Mouse (Mus musculus) telencephalon, adult 2 months (tissue): ENCODE measurements around the gene Lmo7.

Experiments
- DNase-seq: peaks from one replicate; pipeline ENCODE4 v3.0.0-alpha.2; 2011; ENCODE audit warnings: low read depth, low spot score

Gene Lmo7

DNA sequence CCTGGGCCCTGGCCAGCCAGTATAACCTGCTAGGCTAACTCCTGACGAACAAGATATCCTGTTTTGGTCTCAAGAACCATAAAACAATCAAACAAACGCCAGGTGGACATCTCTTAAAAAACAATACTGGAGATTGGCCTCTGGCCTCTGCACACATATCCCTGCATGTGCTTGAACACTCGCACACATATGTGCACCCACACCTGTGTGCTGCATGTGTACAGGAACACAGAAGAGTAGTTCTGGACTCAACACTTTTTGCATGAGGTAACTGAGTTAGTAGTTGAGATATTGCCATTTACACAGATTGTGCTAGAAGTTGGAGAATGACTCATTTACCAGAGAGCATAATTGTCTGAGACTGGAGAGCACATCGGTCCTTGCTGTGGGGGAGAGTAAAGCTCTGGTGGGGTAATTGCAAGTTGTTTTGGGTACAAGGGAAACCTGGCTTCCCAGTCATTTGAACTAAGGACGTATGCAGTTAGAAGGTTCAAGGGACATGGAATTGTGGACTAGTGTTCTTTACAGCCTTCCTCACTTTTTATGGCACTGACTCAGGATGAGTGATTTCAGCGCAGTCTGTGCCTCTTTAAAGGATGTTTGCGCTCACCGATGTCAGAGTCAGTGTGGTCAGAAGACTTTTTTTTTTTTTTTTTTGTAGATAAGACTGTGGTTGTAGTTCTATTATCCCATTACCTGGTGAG, 148.7 kb downstream of the Lmo7 start:
- DNase-seq, result no peak

- no peak for DNase-seq
Measured at GRCm38 (mm10) chr14:101879050-101879694, 149.4 kb downstream of the Lmo7 start.

- no peak for DNase-seq
Measured at GRCm38 (mm10) chr14:101882966-101883365, 153.2 kb downstream of the Lmo7 start.

DNA sequence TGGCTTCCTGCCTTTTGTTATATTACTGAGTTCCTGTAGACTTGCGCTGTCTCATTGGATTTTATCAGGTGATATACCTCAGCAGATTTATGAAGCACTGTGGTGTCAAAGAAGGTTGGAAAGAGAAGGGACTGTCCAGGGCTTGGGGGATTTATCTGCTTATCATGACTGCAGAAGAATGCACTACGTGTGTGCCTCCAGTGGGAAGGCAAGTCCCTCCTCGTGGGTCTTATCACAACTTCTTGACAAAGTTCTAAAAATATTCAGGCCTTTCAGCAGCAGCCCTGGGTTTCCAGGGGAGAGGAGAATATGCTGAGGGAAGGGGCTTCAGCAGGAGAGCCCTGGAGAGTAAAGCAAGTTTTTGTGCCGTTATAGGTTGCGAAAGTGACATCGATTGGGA, 154.0 kb downstream of the Lmo7 start:
- no peak for DNase-seq

GRCm38 (mm10) chr14:101886320-101886719, 156.6 kb downstream of the Lmo7 start:
- DNase-seq, result no peak

DNA sequence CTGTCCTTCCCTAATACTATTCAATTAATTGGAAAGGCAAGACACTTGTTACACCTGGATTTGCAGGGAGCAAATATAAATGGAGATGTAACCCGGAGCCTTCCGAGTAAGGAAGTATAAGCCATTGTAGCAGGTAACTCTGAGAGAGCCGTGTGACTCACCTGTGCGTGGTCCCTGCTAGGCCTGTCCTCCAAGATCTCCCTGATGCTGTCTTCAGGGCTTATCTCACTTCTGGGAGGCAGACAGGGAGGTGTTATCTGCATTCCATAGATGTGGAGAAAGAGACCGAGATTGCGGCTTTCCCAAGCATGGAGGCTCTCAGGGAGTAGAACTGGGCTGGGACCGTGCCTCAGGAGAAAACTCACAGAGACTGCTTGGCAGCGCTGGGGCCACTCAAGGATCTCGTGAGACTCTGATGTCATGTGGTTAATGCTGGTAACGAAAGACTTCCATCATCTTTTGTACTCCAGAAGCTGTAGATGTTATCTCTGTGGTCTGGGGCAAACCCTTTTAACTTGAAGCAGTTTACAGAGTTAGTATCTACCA, 162.2 kb downstream of the Lmo7 start:
- no peak for DNase-seq

DNA sequence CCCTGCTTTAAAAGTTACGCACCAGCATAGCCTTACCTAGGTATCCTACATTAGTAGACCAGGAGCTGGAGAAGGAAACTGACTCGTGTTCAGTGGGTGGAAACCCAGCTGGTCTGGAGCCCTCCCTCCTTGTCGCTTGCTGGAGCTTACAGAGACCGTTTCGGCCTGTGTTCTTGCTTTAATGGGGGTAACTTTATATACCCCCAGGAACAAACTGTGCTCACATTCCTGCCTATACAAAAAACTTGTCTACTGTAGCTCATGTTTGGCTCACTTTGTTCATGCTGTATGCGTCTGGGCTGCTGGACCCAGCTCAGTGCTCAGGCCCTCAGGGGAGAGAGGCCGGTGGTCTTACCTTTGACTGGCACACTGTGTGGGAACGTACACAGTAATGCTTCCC, 162.7 kb downstream of the Lmo7 start:
- no peak for DNase-seq

DNA sequence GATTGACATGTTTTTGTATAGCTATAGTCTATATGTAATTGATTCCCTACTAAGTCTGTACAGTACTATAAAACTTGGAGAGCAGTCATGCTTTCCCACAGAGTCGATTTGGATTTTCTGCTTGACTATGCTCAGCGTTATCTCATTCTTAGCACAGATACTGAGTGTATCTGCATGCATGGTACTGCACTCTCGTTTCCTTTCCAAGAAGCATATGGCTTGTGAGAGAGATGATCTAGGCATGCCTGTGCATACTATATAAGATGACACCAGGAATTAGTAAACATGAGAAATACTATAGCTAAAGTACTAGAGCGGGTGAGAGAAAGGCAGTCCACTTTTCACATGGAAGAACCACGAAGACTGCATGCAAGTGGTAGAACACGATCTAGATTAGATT, 163.5 kb downstream of the Lmo7 start:
- no peak for DNase-seq

DNA sequence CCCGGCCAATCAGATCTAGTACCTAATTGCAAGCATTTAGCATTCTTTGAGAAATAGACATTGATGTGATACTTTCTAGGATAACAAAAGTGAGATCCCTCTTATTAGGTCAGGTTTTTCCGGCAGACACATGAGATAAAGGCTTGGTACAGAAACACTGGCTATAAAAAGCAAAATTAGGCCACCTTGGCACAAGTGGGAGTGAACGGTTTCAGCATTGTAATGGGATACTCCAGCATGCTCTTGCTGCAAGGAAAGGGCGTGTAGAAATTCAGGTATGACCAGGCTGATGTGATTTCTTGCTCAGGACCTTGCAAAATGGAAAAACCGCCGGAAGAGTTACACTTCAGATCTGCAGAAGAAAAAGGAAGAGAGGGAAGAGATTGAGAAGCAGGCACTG, 168.5 kb downstream of the Lmo7 start:
- DNase-seq, result no peak

DNA sequence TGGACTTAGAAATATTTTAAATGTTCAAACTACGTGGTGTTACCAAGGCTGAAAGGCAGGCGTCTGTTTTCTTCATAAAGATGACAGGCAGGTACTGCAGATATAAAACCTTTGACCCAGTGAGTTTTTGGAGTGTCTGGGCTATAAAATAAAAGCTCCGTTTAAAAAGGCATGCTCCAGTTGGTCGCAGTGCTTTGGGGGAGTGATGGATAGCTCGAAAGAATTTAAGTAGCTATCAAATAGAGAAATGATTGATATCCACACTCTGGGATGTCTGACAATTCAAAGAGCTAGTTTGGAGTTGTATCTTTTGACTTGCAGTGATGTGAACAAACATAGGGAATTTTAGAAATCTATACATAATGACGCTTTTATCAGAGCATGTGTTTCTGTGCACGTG, 171.7 kb downstream of the Lmo7 start:
- DNase-seq, result no peak

GRCm38 (mm10) chr14:101901976-101902375, 172.2 kb downstream of the Lmo7 start:
- DNase-seq, result no peak

- no peak for DNase-seq
Measured at GRCm38 (mm10) chr14:101903722-101904121, 174.0 kb downstream of the Lmo7 start.

GRCm38 (mm10) chr14:101911983-101912382, 182.2 kb downstream of the Lmo7 start:
- DNase-seq, result no peak

DNA sequence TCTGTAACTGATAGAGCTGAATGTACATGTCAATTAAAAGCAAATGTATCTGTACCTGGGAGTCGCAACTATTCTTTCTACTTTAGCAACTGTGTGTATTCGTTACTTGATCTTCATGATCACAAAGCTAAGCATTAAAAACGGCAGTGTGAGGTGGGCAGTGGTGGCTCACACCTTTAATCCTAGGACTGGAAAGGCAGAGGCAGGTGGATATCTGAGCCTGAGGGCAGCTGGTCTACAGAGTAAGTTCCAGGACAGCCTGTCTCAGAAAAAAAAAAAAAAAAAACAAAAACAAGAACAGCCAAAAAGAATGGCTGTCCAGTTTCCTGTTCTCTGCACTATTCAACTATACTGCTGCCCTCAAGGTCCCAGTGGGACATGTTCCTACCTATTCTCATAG, 182.6 kb downstream of the Lmo7 start:
- no peak for DNase-seq

DNA sequence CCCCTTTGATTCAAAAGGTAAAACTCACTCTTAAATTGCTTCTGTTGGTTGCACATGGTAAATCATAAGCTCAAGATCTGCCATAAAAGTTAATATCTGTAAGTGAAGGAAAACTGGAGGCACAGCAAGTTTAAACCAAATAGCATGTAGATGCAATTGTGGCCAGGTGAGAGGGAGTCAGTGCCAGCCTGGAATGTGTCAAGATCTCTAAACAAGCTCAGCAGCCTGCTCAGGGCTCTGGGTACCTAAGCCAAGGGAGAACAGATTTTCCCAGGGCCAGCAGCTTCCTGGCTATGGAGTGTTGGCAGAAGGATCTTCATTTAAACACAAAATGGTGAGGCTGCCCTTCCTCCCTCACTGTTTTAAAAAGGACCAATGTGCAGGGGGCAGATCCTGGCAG, 184.6 kb downstream of the Lmo7 start:
- no peak for DNase-seq

DNA sequence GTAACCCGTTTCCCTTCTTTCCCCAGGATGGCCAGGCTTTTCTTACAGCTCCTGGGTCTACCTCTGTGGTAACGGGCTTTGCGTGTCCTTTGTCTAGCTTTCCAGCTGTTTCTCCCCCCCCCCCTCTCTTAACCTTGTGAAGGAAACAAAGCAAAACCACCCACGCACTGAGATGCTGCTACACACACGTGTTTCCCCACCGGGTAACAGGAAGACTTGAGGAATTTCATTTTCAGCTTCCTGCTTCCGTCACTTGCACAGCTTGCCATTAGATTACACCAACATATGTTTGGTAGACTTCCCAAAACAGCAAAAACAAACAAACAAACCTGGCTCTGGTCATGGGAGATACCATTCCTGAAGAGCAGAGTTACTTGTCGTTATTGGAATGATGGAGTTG, 186.1 kb downstream of the Lmo7 start:
- DNase-seq, result no peak

DNA sequence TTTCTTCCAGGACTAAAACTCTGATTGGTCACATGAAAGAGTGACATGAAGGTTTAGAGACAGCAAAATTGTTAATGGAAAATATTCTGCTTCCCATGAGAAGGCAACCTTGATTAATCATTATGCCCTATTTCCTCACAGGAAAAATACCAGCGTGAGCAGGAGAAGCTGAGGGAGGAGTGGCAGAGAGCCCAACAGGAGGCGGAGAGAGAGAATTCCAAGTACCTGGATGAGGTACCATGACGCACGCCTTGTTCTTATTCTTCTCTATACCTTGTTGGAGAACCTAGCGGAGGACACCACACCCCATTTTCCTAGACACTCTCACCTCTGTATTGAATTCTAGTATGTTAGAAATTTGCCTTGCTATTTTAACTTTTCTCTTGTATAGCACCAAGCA, 188.7 kb downstream of the Lmo7 start:
- no peak for DNase-seq

- DNase-seq, result no peak
Measured at GRCm38 (mm10) chr14:101927646-101928244, 198.0 kb downstream of the Lmo7 start.

DNA sequence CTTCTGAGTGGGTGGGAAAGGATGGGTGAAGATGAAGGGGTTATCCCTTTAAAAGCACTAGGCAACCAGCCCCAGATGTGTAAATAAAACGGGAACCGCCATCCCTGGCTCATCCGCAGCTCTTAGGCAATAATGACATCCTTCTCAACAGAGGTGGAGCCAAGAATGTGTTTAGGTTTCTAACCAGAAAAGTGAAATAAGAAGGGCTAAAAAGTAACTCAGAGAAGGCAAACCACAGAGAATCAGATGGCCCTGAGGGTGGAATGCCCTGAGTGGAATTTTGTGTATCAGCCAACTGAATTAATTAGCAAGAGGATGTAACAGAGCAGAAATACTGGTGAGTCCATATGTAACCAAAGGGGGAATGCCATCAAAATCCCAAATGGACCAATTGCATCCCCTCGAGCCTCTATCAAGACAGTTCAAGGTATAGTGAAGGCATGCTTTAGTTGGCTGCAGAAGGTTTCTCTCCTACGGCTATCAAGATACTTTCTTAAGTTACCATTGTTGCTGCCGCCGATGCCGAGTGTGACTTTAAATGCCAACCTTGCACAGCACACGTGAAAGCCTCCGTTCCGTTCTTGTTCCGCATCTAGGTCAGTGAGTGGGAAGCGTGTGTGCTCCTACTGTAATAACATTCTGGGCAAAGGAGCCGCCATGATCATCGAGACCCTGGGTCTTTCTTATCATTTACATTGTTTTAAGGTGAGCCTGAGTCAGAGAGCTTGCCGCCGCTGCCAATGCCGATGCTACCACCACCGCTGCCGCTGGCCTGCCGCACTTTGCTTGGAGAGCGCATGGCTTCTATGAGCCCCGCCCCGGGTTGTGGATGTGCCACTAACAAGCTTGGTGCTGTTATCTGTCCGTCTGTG, 201.1 kb downstream of the Lmo7 start:
- DNase-seq, result no peak

GRCm38 (mm10) chr14:101931448-101931750, 201.6 kb downstream of the Lmo7 start:
- DNase-seq, result peak; percentile 55

- DNase-seq, result no peak
Measured at GRCm38 (mm10) chr14:101933551-101933950, 203.8 kb downstream of the Lmo7 start.

- peak; percentile 58 for DNase-seq
Measured at GRCm38 (mm10) chr14:101942971-101943370, 213.2 kb downstream of the Lmo7 start.
